Mouse (Mus musculus) embryonic facial prominence, embryonic 15.5 days (tissue): ENCODE measurements at regions not wholly inside any gene's neighbourhood (a gene's known extent, or its start where the extent isn't known, plus 50 kb on each side); places are given as distances from the start of the nearest gene placed in this dataset.

Source experiments
- ATAC-seq: fragments of 200-750 bp; cut with Nextera tagmentation; 2 replicates; pipeline ENCODE4 v1.8.0; 2017; ENCODE audit warnings: low read depth, moderate TSS enrichment; ENCODE audit not compliant: insufficient number of reproducible peaks, low FRiP score, low TSS enrichment
- H3K27ac ChIP-seq: fragments of 300-500 bp; sonication (generic); replicated peaks from 2 replicates; pipeline ENCODE4 v1.5.1; 2015; ENCODE audit warnings: mild to moderate bottlenecking, inconsistent platforms
- H3K27me3 ChIP-seq: fragments of 300-500 bp; sonication (generic); 2 replicates; pipeline ENCODE4 v1.6.1; 2015; ENCODE audit warnings: inconsistent platforms
- H3K36me3 ChIP-seq: fragments of 300-500 bp; sonication (generic); 2 replicates; pipeline ENCODE4 v1.6.1; 2015; ENCODE audit warnings: mild to moderate bottlenecking, inconsistent platforms
- H3K4me1 ChIP-seq: fragments of 300-500 bp; sonication (generic); 2 replicates; pipeline ENCODE4 v1.6.1; 2015; ENCODE audit warnings: inconsistent platforms
- H3K4me2 ChIP-seq: fragments of 300-500 bp; sonication (generic); replicated peaks from 2 replicates; pipeline ENCODE4 v1.6.1; 2015; ENCODE audit warnings: mild to moderate bottlenecking, inconsistent platforms
- H3K4me3 ChIP-seq: fragments of 300-500 bp; sonication (generic); replicated peaks from 2 replicates; pipeline ENCODE4 v1.5.1; 2015; ENCODE audit warnings: mild to moderate bottlenecking, inconsistent platforms
- H3K9ac ChIP-seq: fragments of 300-500 bp; sonication (generic); 2 replicates; pipeline ENCODE4 v1.6.1; 2015; ENCODE audit warnings: inconsistent platforms
- H3K9me3 ChIP-seq: fragments of 300-500 bp; sonication (generic); replicated peaks from 2 replicates; pipeline ENCODE4 v1.6.1; 2016; ENCODE audit warnings: inconsistent platforms
- WGBS: fragments of 180-500 bp; shearing (Covaris S2); methylation state at CpG from one replicate; pipeline ENCODE4 v1.1.7; 2015; 5-methylcytosine and 5-hydroxymethylcytosine counted together

DNA sequence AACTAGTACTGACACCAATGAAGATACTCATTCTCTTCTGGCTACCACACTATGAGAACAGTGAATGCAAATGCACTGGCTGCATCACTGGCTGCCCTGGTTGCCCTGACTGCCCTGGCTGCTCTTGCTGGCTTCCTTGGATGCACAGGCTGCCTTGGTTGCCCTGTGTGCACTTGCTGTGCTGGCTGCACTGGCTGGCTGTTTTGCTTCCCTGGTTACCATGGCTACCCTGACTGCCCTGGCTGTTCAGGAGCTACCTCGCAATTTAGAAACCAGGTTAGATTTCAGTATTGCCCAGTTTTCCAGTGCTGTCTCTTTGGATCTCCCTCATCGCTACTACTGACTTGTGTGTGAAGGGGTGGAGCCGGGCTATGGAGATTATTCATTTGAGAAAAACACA, 175.7 kb downstream of the Fat4 start:
- no peak overlapping the region for H3K27ac ChIP-seq
- no peaks in the 10 kb centered on the region for H3K36me3 ChIP-seq
- H3K4me3 ChIP-seq = no peak overlapping the region
- no peak for ATAC-seq
- H3K9ac ChIP-seq = no peak overlapping the region
- no peaks in the 10 kb centered on the region for H3K4me1 ChIP-seq
- no peak overlapping the region for H3K4me2 ChIP-seq
- no peaks in the 10 kb centered on the region for H3K9me3 ChIP-seq
- WGBS = 50% methylated on average over 3 of the region's 3 CpGs
- H3K27me3 ChIP-seq = no peaks in the 10 kb centered on the region

DNA sequence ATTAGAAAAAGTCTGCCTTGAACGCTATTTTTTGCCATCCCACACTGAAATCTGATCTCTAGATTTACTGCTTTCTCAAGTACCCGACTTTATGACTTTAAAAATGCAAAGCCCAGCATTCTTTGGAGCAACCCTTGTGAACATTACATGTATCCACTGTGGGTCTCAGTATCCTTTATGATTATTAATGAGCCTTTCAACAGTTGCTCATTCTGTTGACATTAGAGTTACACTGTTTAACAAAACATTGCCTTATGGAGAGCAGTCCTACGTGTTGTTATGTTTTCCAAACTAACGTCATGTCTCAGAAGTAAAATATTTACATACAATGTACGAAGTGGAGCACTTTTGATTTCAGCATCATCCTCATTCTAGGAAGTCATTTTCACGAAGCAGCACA, 178.7 kb downstream of the Fat4 start:
- H3K36me3 ChIP-seq = no peaks in the 10 kb centered on the region
- no peaks in the 10 kb centered on the region for H3K4me1 ChIP-seq
- H3K9me3 ChIP-seq = no peaks in the 10 kb centered on the region
- ATAC-seq = no peak
- no peak overlapping the region for H3K4me3 ChIP-seq
- no peaks in the 10 kb centered on the region for H3K27me3 ChIP-seq
- no peak overlapping the region for H3K9ac ChIP-seq
- H3K27ac ChIP-seq = no peak overlapping the region
- 52% methylated on average over 6 of the region's 6 CpGs for WGBS
- no peak overlapping the region for H3K4me2 ChIP-seq

DNA sequence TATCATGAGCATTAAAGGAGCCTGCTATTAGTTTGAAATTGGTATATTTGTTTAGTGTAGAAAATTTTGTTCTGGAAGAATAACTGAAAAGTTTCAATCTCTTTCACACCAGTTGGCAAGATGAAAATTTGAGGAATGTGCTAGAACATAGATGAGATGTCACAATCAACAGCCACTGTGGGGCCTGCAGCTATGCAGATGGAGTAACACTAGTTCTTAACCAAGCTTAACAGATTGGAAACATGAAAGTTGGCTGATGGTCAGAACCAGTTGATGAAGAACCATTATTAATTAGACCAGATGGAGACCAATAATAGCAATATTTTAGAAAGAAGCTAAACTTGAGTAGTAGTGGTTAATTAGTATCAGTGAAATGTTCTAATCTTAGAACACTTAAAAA, 182.3 kb downstream of the Fat4 start:
- no peaks in the 10 kb centered on the region for H3K4me1 ChIP-seq
- no peak overlapping the region for H3K4me3 ChIP-seq
- no peak overlapping the region for H3K9ac ChIP-seq
- H3K36me3 ChIP-seq = no peaks in the 10 kb centered on the region
- no peak overlapping the region for H3K27ac ChIP-seq
- no peaks in the 10 kb centered on the region for H3K27me3 ChIP-seq
- ATAC-seq = no peak
- H3K9me3 ChIP-seq = no peaks in the 10 kb centered on the region
- H3K4me2 ChIP-seq = no peak overlapping the region

DNA sequence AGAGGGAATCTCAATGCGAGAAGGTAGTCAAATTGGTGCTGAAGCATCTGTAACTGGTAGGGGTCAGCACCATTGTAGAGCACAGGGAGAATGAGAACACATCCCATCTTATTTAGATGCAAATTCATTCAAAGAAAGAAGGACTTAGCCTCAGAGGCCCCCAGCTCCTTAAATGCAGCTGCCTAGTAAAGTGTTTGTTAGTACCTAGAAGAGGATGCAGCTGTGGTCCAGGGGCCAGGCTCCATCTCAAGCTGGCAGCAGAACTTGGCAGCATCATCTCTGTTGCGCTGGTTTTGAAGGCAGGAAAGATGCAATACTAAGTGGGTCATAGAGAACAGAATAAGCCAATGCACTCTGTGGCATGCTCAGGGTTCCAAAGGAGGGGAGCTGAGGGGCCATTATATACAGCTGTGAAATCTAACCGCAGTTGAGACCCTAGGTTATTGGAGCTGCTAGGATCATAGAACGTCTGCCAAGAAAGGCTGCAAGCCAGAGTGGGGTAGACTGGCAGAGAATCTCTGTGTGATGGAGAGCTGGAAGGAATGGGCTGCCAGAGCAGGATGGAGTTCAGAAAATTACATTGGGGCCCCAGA, 196.0 kb downstream of the Fat4 start:
- 61% methylated on average over 4 of the region's 4 CpGs for WGBS
- Histone ChIP-seq H3K27ac (no peak overlapping the region), H3K36me3 (no peaks in the 10 kb centered on the region), H3K4me1 (no peaks in the 10 kb centered on the region), H3K4me2 (no peak overlapping the region), H3K9ac (no peak overlapping the region), H3K27me3 (no peaks in the 10 kb centered on the region), H3K9me3 (no peaks in the 10 kb centered on the region), H3K4me3 (no peak overlapping the region)
- ATAC-seq = no peak

GRCm38 (mm10) chr3:39088948-39089347, 202.2 kb downstream of the Fat4 start:
- no peak for ATAC-seq
- H3K9me3 ChIP-seq = no peaks in the 10 kb centered on the region
- H3K4me1 ChIP-seq = no peaks in the 10 kb centered on the region
- H3K4me3 ChIP-seq = no peak overlapping the region
- H3K9ac ChIP-seq = no peak overlapping the region
- H3K36me3 ChIP-seq = no peaks in the 10 kb centered on the region
- 78% methylated on average over 4 of the region's 4 CpGs for WGBS
- no peak overlapping the region for H3K4me2 ChIP-seq
- H3K27me3 ChIP-seq = no peaks in the 10 kb centered on the region
- H3K27ac ChIP-seq = no peak overlapping the region

- Histone ChIP-seq H3K27me3 (no peaks in the 10 kb centered on the region), H3K4me2 (no peak overlapping the region), H3K9ac (no peak overlapping the region), H3K4me1 (0 out of 2 replicates have a peak, but pooled peaks cover 5% of the 10 kb centered on the region), H3K36me3 (no peaks in the 10 kb centered on the region), H3K9me3 (0 out of 2 replicates have a peak, but pooled peaks cover 3% of the 10 kb centered on the region), H3K4me3 (no peak overlapping the region), H3K27ac (no peak overlapping the region)
- 70% methylated on average over 3 of the region's 3 CpGs for WGBS
- ATAC-seq = no peak
Observed at GRCm38 (mm10) chr3:39102324-39102723, 215.6 kb downstream of the Fat4 start.

DNA sequence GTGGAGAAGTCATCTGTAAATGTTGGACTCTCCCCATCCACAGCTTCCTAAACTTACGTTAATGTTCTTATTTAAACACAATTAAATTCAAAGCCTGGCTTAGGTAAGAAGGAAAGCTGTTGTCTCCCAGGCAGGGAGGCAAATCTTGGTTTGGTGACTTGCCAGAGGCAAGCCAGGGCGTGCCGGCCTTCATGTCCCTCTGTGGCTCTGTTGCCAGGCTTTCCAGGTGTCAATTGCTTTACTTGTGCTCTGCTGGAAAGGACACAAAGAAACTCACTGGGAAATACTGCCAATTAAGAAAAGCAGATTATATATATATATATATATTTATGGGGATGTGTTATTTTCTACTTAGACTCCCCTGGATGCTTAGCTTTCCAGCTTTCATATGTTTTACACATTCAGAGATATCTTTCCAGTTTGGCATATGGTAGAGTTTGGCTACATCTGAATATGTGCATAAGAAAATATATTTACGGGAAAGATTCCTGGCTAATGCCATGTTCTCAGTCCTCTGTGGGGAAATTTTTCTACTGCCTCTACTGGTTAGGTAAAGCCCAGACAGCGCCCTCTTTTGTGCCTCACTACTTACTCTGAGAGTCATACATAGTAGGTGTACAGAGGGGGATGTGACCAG, 223.1 kb downstream of the Fat4 start:
- WGBS = 71% methylated on average over 5 of the region's 5 CpGs
- no peak overlapping the region for H3K27ac ChIP-seq
- no peak overlapping the region for H3K9ac ChIP-seq
- H3K36me3 ChIP-seq = no peaks in the 10 kb centered on the region
- H3K27me3 ChIP-seq = no peaks in the 10 kb centered on the region
- H3K4me1 ChIP-seq = no peaks in the 10 kb centered on the region
- no peak for ATAC-seq
- no peak overlapping the region for H3K4me3 ChIP-seq
- no peak overlapping the region for H3K4me2 ChIP-seq
- no peaks in the 10 kb centered on the region for H3K9me3 ChIP-seq

GRCm38 (mm10) chr3:39114056-39114455, 227.3 kb downstream of the Fat4 start:
- Histone ChIP-seq H3K36me3 (no peaks in the 10 kb centered on the region), H3K4me2 (no peak overlapping the region), H3K9ac (no peak overlapping the region), H3K27ac (no peak overlapping the region), H3K4me3 (no peak overlapping the region), H3K9me3 (no peaks in the 10 kb centered on the region), H3K4me1 (no peaks in the 10 kb centered on the region), H3K27me3 (no peaks in the 10 kb centered on the region)
- 68% methylated on average over 3 of the region's 3 CpGs for WGBS
- no peak for ATAC-seq

DNA sequence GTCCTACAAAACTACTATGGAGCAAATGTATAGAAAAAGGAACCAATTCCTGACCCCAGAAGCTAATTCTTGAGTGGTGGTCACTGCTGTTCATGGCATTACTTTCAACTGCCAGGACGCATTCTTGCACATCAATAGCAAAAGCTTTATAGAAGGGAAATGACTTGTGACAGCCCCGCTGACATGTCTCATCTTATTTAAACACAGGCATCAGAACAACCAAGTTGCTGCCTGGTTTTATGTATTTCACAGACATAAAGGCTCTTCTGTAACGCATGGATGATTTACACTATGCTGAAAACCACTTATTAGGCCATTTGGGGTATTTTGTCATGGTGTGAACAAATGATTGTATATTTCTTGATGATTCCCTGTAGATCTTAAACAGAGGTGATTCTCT, 228.1 kb downstream of the Fat4 start:
- 60% methylated on average over 3 of the region's 3 CpGs for WGBS
- Histone ChIP-seq H3K27ac (no peak overlapping the region), H3K9me3 (no peaks in the 10 kb centered on the region), H3K4me1 (no peaks in the 10 kb centered on the region), H3K4me2 (no peak overlapping the region), H3K4me3 (no peak overlapping the region), H3K27me3 (no peaks in the 10 kb centered on the region), H3K36me3 (no peaks in the 10 kb centered on the region), H3K9ac (no peak overlapping the region)
- ATAC-seq = no peak

DNA sequence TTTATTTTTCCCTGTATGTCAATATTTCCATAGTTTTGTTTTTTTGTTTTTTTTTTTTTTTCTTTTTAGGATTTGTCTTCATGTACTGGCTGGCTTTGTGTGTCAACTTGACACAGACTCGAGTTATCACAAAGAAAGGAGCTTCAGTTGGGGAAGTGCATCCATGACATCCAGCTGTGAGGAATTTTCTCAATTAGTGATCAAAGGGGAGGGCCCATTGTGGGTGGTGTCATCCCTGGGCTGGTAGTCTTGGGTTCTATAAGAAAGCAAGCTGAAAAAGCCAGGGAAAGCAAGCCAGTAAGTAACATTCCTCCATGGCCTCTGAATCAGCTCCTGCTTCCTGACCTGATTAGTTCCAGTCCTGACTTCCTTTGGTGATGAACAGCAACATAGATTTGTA, 228.7 kb downstream of the Fat4 start:
- Histone ChIP-seq H3K27me3 (no peaks in the 10 kb centered on the region), H3K4me2 (no peak overlapping the region), H3K36me3 (no peaks in the 10 kb centered on the region), H3K4me3 (no peak overlapping the region), H3K9me3 (no peaks in the 10 kb centered on the region), H3K4me1 (no peaks in the 10 kb centered on the region), H3K27ac (no peak overlapping the region), H3K9ac (no peak overlapping the region)
- WGBS = 15% methylated on average over 1 of the region's 1 CpGs
- ATAC-seq = no peak

- no peak overlapping the region for H3K27ac ChIP-seq
- H3K36me3 ChIP-seq = no peaks in the 10 kb centered on the region
- ATAC-seq = no peak
- no peaks in the 10 kb centered on the region for H3K9me3 ChIP-seq
- no peak overlapping the region for H3K4me2 ChIP-seq
- 89% methylated on average over 1 of the region's 1 CpGs for WGBS
- no peaks in the 10 kb centered on the region for H3K4me1 ChIP-seq
- no peak overlapping the region for H3K9ac ChIP-seq
- H3K27me3 ChIP-seq = no peaks in the 10 kb centered on the region
- H3K4me3 ChIP-seq = no peak overlapping the region
Observed at GRCm38 (mm10) chr3:39122250-39122649, 235.5 kb downstream of the Fat4 start.

GRCm38 (mm10) chr3:39130532-39130931, 243.8 kb downstream of the Fat4 start:
- no peaks in the 10 kb centered on the region for H3K27me3 ChIP-seq
- ATAC-seq = no peak
- no peak overlapping the region for H3K4me3 ChIP-seq
- H3K9me3 ChIP-seq = no peaks in the 10 kb centered on the region
- H3K27ac ChIP-seq = no peak overlapping the region
- H3K4me1 ChIP-seq = no peaks in the 10 kb centered on the region
- H3K36me3 ChIP-seq = no peaks in the 10 kb centered on the region
- H3K4me2 ChIP-seq = no peak overlapping the region
- WGBS = 77% methylated on average over 3 of the region's 3 CpGs
- H3K9ac ChIP-seq = no peak overlapping the region
